Mouse (Mus musculus) limb, embryonic 12.5 days (tissue): ENCODE data around the gene Nup160. TPM values are rescaled to one million over a fixed set of nuclear protein-coding genes. Genes with fewer than 3 reads are reported as not detected.

Source experiments
- ATAC-seq: fragments of 200-750 bp; cut with Nextera tagmentation; 2 replicates; pipeline ENCODE4 v1.8.0; 2017; ENCODE audit warnings: low read depth, moderate TSS enrichment; ENCODE audit not compliant: insufficient number of reproducible peaks, insufficient read depth, low FRiP score, low TSS enrichment
- H3K27ac ChIP-seq: fragments of 300-500 bp; sonication (generic); 2 replicates; pipeline ENCODE4 v1.5.1; 2016; ENCODE audit warnings: mild to moderate bottlenecking, moderate library complexity
- H3K27me3 ChIP-seq: fragments of 300-500 bp; sonication (generic); 2 replicates; pipeline ENCODE4 v1.6.1; 2016; ENCODE audit warnings: mild to moderate bottlenecking, moderate library complexity
- H3K36me3 ChIP-seq: fragments of 300-500 bp; sonication (generic); 2 replicates; pipeline ENCODE4 v1.6.1; 2016; ENCODE audit warnings: mild to moderate bottlenecking, moderate library complexity
- H3K4me1 ChIP-seq: fragments of 300-500 bp; sonication (generic); replicated peaks from 2 replicates; pipeline ENCODE4 v1.6.1; 2016
- H3K4me2 ChIP-seq: fragments of 300-500 bp; sonication (generic); 2 replicates; pipeline ENCODE4 v1.6.1; 2016; ENCODE audit warnings: mild to moderate bottlenecking, moderate library complexity
- H3K4me3 ChIP-seq: fragments of 300-500 bp; sonication (generic); replicated peaks from 2 replicates; pipeline ENCODE4 v1.5.1; 2016; ENCODE audit warnings: mild to moderate bottlenecking
- H3K9ac ChIP-seq: fragments of 300-500 bp; sonication (generic); replicated peaks from 2 replicates; pipeline ENCODE4 v1.6.1; 2016; ENCODE audit warnings: mild to moderate bottlenecking, moderate library complexity
- H3K9me3 ChIP-seq: fragments of 300-500 bp; sonication (generic); 2 replicates; pipeline ENCODE4 v1.6.1; 2016; ENCODE audit warnings: mild to moderate bottlenecking, moderate library complexity
- WGBS: fragments of 180-500 bp; shearing (Covaris S2); methylation state at CpG from one replicate; pipeline ENCODE4 v1.1.7; 2016; 5-methylcytosine and 5-hydroxymethylcytosine counted together
- polyA plus RNA-seq: library from polyadenylated mRNA; unstranded; fragments of >200 nt; fragmentation: Nextera tagmentation; extraction: Ambion mirVana; gene quantifications from 2 replicates; pipeline ENCODE4 v1.2.1, GENCODE M21; 2016

Nup160 gene
- polyA plus RNA-seq, 1 experiment from 2014 or later, result 60.9 TPM

GRCm38 (mm10) chr2:90641710-90642039, 35.3 kb upstream of the Nup160 start:
- Histone ChIP-seq H3K27me3 (peaks cover 69% of the 10 kb centered on the region), H3K9me3 (no peaks in the 10 kb centered on the region), H3K27ac (no peak overlapping the region), H3K9ac (no peak overlapping the region), H3K4me3 (no peak overlapping the region), H3K36me3 (no peaks in the 10 kb centered on the region), H3K4me2 (no peak overlapping the region), H3K4me1 (peaks cover 8% of the 10 kb centered on the region; the same call in 1 of the 2 replicates)
- 89% methylated on average over 4 of the region's 4 CpGs for whole genome bisulfite sequencing
- ATAC-seq, result no peak

GRCm38 (mm10) chr2:90647084-90647483, 29.9 kb upstream of the Nup160 start:
- Histone ChIP-seq H3K4me1 (no peaks in the 10 kb centered on the region), H3K36me3 (no peaks in the 10 kb centered on the region), H3K9me3 (no peaks in the 10 kb centered on the region), H3K4me2 (no peak overlapping the region), H3K4me3 (no peak overlapping the region), H3K27me3 (peaks cover 50% of the 10 kb centered on the region), H3K9ac (no peak overlapping the region), H3K27ac (no peak overlapping the region)
- WGBS, result 77% methylated on average over 6 of the region's 6 CpGs
- no peak for ATAC-seq

- Histone ChIP-seq H3K4me3 (no peak overlapping the region), H3K27ac (no peak overlapping the region), H3K36me3 (no peaks in the 10 kb centered on the region), H3K27me3 (peaks cover 36% of the 10 kb centered on the region), H3K4me1 (no peaks in the 10 kb centered on the region), H3K9me3 (no peaks in the 10 kb centered on the region), H3K9ac (no peak overlapping the region), H3K4me2 (no peak overlapping the region)
- no peak for ATAC-seq
- WGBS, result 90% methylated on average over 3 of the region's 3 CpGs
These were observed 27.6 kb upstream of the Nup160 start for GRCm38 (mm10) chr2:90649405-90649804.

GRCm38 (mm10) chr2:90649965-90650364, 27.1 kb upstream of the Nup160 start:
- no peaks in the 10 kb centered on the region for H3K36me3 ChIP-seq
- no peak overlapping the region for H3K4me2 ChIP-seq
- H3K9me3 ChIP-seq, result no peaks in the 10 kb centered on the region
- no peaks in the 10 kb centered on the region for H3K4me1 ChIP-seq
- no peak overlapping the region for H3K4me3 ChIP-seq
- 75% methylated on average over 4 of the region's 4 CpGs for WGBS
- H3K27ac ChIP-seq, result no peak overlapping the region
- peaks cover 41% of the 10 kb centered on the region for H3K27me3 ChIP-seq
- no peak for ATAC-seq
- no peak overlapping the region for H3K9ac ChIP-seq

GRCm38 (mm10) chr2:90652101-90652500, 24.9 kb upstream of the Nup160 start:
- no peak overlapping the region for H3K27ac ChIP-seq
- WGBS, result 87% methylated on average over 8 of the region's 10 CpGs
- no peaks in the 10 kb centered on the region for H3K4me1 ChIP-seq
- no peaks in the 10 kb centered on the region for H3K36me3 ChIP-seq
- H3K9me3 ChIP-seq, result no peaks in the 10 kb centered on the region
- H3K4me3 ChIP-seq, result no peak overlapping the region
- no peak overlapping the region for H3K9ac ChIP-seq
- H3K4me2 ChIP-seq, result no peak overlapping the region
- ATAC-seq, result no peak
- peaks cover 34% of the 10 kb centered on the region for H3K27me3 ChIP-seq

- H3K27ac ChIP-seq, result no peak overlapping the region
- H3K9me3 ChIP-seq, result no peaks in the 10 kb centered on the region
- WGBS, result 70% methylated on average over 4 of the region's 4 CpGs
- no peak for ATAC-seq
- no peak overlapping the region for H3K4me3 ChIP-seq
- H3K4me2 ChIP-seq, result no peak overlapping the region
- H3K36me3 ChIP-seq, result no peaks in the 10 kb centered on the region
- H3K4me1 ChIP-seq, result no peaks in the 10 kb centered on the region
- H3K9ac ChIP-seq, result no peak overlapping the region
- H3K27me3 ChIP-seq, result peaks cover 27% of the 10 kb centered on the region
These were observed 24.0 kb upstream of the Nup160 start for GRCm38 (mm10) chr2:90652993-90653392.

GRCm38 (mm10) chr2:90655449-90655848, 21.6 kb upstream of the Nup160 start:
- Histone ChIP-seq H3K4me2 (no peak overlapping the region), H3K27ac (no peak overlapping the region), H3K9ac (no peak overlapping the region), H3K36me3 (no peaks in the 10 kb centered on the region), H3K27me3 (peaks cover 16% of the 10 kb centered on the region), H3K4me1 (no peaks in the 10 kb centered on the region), H3K4me3 (no peak overlapping the region), H3K9me3 (no peaks in the 10 kb centered on the region)
- no peak for ATAC-seq
- WGBS, result 75% methylated on average over 6 of the region's 6 CpGs

GRCm38 (mm10) chr2:90658613-90659012, 18.4 kb upstream of the Nup160 start:
- Histone ChIP-seq H3K9ac (no peak overlapping the region), H3K27me3 (peaks cover 10% of the 10 kb centered on the region), H3K27ac (no peak overlapping the region), H3K36me3 (no peaks in the 10 kb centered on the region), H3K9me3 (no peaks in the 10 kb centered on the region), H3K4me3 (no peak overlapping the region), H3K4me1 (no peaks in the 10 kb centered on the region), H3K4me2 (no peak overlapping the region)
- WGBS, result 80% methylated on average over 4 of the region's 4 CpGs
- no peak for ATAC-seq

- no peak for ATAC-seq
- WGBS, result 90% methylated on average over 1 of the region's 1 CpGs
- H3K4me1 ChIP-seq, result no peaks in the 10 kb centered on the region
- H3K27me3 ChIP-seq, result peaks cover 10% of the 10 kb centered on the region
- H3K9me3 ChIP-seq, result no peaks in the 10 kb centered on the region
- no peak overlapping the region for H3K4me3 ChIP-seq
- H3K4me2 ChIP-seq, result no peak overlapping the region
- no peak overlapping the region for H3K27ac ChIP-seq
- no peaks in the 10 kb centered on the region for H3K36me3 ChIP-seq
- no peak overlapping the region for H3K9ac ChIP-seq
These were observed 18.0 kb upstream of the Nup160 start for GRCm38 (mm10) chr2:90659016-90659415.

- no peaks in the 10 kb centered on the region for H3K9me3 ChIP-seq
- no peak for ATAC-seq
- WGBS, result 82% methylated on average over 3 of the region's 3 CpGs
- H3K9ac ChIP-seq, result no peak overlapping the region
- H3K27me3 ChIP-seq, result peaks cover 6% of the 10 kb centered on the region
- no peaks in the 10 kb centered on the region for H3K4me1 ChIP-seq
- no peak overlapping the region for H3K4me2 ChIP-seq
- H3K4me3 ChIP-seq, result no peak overlapping the region
- H3K27ac ChIP-seq, result no peak overlapping the region
- H3K36me3 ChIP-seq, result no peaks in the 10 kb centered on the region
These were observed 17.4 kb upstream of the Nup160 start for GRCm38 (mm10) chr2:90659639-90660038.

- no peak overlapping the region for H3K4me3 ChIP-seq
- no peaks in the 10 kb centered on the region for H3K4me1 ChIP-seq
- 81% methylated on average over 1 of the region's 1 CpGs for WGBS
- H3K27me3 ChIP-seq, result 0 out of 2 replicates have a peak, but pooled peaks cover 2% of the 10 kb centered on the region
- H3K4me2 ChIP-seq, result no peak overlapping the region
- no peak overlapping the region for H3K9ac ChIP-seq
- ATAC-seq, result no peak
- no peaks in the 10 kb centered on the region for H3K36me3 ChIP-seq
- H3K27ac ChIP-seq, result no peak overlapping the region
- H3K9me3 ChIP-seq, result no peaks in the 10 kb centered on the region
These were observed 16.1 kb upstream of the Nup160 start for GRCm38 (mm10) chr2:90660947-90661346.

GRCm38 (mm10) chr2:90661426-90661825, 15.6 kb upstream of the Nup160 start:
- no peaks in the 10 kb centered on the region for H3K9me3 ChIP-seq
- no peak overlapping the region for H3K9ac ChIP-seq
- H3K27me3 ChIP-seq, result 0 out of 2 replicates have a peak, but pooled peaks cover 2% of the 10 kb centered on the region
- no peak overlapping the region for H3K4me2 ChIP-seq
- no peak for ATAC-seq
- no peak overlapping the region for H3K27ac ChIP-seq
- H3K4me3 ChIP-seq, result no peak overlapping the region
- 41% methylated on average over 3 of the region's 3 CpGs for WGBS
- H3K4me1 ChIP-seq, result no peaks in the 10 kb centered on the region
- H3K36me3 ChIP-seq, result no peaks in the 10 kb centered on the region
